Mouse (Mus musculus): ENCODE data around the gene Card6.

Gene Card6

DNA sequence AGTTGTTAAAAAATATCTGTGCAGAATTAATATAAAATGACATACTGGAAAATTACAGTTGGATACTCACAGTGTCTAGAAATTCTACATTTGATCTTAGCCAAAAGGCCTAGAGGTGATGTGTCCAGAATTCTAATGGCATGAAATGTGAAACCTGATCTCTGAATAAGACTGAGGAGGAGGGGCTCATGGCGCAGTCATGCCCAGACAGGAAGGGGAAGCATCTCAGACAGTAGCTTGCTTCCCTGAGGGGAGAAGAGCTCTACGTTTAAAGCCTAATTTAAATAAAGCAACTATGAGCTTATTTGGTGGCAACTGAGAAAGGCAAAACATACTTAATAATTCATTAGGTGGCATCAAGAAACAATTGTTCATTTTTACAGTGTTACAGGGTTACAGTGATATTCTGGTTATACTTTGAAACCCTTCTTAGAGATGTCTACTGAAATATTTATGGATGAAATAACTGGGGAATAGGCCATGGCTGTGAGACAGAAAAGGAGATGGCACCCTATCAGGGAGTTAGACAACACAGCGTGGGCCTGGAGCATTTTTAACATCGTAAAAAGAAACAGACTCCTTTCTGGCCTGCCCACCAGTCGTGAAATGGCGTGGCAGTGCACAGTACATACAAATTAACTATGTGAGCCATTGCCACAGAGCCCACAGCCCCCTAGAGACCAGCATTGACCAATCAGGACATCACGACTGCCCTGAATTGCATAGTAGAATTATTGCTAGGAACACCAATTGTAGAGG is 19.3 kb downstream of the Card6 start:
- DNase-seq (ENCODE audit: low spot score in 2 of 2) = no peak

GRCm38 (mm10) chr15:5086162-5086561 is 22.2 kb downstream of the Card6 start:
- no peak for DNase-seq (ENCODE audit: low spot score in 2 of 2)

GRCm38 (mm10) chr15:5081235-5081634 is 27.1 kb downstream of the Card6 start:
- no peak for DNase-seq (ENCODE audit: low spot score in 2 of 2)

GRCm38 (mm10) chr15:5068801-5069518 is 39.4 kb downstream of the Card6 start:
- DNase-seq (ENCODE audit: low spot score in 2 of 2) = no peak

GRCm38 (mm10) chr15:5063635-5064034 is 44.7 kb downstream of the Card6 start, which contains the start of gene C7:
Gene C7, minus strand, starts transcription at chr15:5063740.
- DNase-seq (ENCODE audit: low spot score in 2 of 2) = no peak

All from spleen, postnatal 36 days (tissue).